Mouse (Mus musculus) hindlimb bud, embryonic 11.5 days (tissue): Measurements from ENCODE around the gene Psmd1.

Source experiments
- DNase-seq: peaks from one replicate; pipeline ENCODE4 v3.0.0-alpha.2; 2012; ENCODE audit warnings: low read depth, low spot score; ENCODE audit errors: extremely low spot score

The Psmd1 gene

DNA sequence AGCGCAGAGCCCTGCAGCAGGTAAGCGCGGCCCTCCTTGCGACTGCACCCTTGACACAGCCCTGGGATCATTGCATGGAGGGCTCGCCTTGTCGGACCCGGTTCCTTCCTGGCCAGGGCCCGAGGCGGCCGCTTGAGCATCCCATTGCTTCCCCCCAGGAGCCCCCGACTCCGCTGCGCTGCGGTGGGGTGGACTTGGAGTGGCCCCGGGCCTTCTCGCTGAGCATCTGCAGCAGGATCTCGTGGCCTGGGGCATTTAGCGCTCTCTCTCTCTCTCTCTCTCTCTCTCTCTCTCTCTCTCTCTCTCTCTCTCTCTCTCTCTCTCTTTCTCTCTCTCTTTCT lies 90.6 kb downstream of the Psmd1 start:
- no peak for DNase-seq

DNA sequence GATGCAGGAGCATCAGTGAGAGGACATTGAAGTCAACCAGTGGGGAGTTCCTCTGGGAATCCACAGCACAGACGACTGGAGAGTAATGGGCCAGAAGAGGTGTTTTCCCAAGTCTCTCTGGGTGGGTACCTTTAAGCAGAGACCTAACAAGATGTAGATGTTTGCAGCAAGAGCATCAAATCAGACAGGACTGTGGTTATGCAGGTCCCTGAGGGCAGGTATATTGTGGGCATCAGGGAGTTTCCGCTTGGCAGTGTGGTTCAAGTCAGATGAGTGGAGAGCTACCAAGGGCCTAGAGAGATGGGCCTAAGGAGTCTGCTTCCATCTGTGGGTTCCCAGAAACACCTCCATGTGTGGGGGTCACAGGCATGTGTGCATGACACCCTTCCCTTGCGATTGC lies 91.9 kb downstream of the Psmd1 start:
- no peak for DNase-seq

DNA sequence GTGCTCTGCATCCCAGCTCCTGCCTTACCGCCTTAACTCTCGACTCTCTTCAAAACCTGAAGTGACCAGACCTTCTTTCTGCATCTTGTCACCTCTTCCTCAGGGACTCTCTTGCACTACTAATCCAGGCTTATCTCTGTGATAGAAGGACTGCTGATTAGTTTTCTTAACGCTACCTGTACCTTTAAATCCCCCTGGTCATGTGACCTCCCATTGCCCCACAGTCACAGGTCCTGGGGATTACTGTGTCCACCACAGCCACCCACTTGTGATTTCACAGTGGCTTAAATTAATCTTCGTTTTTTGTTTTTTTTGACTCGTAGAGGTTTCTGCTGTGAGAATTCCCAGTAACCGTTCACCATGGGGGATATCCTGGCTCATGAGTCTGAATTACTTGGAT lies 92.4 kb downstream of the Psmd1 start:
- no peak for DNase-seq

DNA sequence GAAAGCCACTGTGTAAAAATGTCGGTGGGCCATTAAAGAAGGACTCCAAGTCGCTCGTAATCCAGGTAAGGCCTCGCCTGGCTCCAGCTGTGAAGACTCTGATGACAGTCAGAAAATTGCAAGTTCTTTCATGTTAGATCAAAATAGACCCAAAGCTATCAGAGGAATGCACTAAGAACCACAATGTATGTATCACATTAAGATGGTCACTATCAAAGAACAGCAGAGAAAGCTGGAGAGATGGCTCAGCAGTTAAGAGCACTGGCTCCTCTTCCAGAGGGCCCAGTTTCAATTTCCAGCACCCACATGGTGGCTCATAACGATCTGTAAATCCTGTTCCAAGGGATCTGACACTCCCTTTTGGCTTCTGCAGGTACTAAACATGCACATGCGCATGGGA lies 95.9 kb downstream of the Psmd1 start:
- DNase-seq, result no peak

DNA sequence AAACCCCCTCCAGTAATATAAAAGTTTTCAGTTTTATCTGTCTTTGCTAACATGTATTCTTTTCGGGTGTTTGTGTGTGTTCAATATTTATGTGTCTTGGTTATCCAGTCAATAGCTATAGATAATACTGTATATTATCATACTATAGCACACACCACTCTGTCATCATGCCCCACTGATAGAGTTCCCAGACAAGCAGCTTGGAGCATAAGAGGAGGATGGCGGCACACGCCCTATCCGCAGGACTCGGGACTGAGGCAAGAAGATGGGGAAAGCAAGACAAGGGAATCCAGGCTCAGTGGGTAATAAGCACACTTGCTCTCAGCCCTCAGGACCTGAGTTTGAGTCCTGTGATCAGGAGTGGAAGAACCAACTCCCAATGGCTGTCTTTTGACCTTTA lies 96.3 kb downstream of the Psmd1 start:
- DNase-seq, result no peak

DNA sequence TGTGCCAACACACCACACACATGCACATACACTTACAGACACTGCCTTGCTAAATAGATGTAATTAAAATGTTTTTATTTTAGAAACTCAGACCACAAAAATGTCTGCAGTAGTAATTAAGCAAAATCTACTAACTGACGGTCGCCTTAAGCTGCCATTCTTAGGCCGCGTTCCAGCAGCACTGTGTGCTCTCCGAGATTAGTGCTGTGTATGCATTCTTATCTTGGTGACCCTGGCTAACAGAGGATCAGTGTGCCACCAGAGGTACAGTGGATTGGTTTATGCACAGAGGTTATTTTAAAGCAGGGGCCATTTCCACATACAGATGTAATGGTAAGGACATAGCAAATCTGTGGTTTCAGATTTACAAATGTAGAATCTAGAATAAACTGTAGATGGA lies 96.9 kb downstream of the Psmd1 start:
- DNase-seq, result no peak

DNA sequence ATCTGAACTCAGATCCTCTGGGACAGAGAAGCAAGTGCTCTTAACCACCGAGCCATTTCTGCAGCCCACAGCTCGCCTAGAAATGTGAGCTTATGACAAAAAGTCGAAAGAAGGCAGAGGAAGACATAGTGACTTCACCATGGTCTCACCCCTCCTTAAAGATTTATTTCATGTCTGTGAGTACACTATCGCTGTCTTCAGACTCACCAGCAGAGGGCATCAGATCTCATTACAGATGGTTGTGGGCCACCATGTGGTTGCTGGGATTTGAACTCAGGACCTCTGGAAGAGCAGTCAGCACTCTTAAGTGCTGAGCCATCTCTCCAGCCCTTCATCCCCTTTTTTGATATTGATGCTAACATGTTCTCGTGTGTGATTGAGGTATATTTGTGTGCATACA lies 110.4 kb downstream of the Psmd1 start:
- DNase-seq, result no peak

DNA sequence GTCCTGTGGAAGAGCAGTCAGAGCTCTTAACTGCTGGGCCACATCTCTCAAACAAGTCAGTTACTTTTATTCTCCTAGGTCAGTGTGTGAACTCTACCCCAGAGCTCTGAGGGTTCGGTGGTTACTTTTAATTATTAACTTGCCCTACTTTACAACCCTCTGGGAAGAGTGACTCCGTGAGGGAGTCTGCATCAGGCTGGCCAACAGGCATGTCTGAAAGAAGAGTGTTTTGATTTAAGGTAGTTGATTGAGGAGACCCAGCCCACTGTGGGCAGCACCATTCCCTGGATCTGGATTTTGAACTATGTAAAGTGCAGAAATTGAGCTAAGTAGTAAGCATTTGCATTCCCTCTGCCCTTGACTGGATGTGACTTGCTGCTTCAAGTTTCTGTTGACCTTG lies 111.9 kb downstream of the Psmd1 start:
- DNase-seq, result no peak

DNA sequence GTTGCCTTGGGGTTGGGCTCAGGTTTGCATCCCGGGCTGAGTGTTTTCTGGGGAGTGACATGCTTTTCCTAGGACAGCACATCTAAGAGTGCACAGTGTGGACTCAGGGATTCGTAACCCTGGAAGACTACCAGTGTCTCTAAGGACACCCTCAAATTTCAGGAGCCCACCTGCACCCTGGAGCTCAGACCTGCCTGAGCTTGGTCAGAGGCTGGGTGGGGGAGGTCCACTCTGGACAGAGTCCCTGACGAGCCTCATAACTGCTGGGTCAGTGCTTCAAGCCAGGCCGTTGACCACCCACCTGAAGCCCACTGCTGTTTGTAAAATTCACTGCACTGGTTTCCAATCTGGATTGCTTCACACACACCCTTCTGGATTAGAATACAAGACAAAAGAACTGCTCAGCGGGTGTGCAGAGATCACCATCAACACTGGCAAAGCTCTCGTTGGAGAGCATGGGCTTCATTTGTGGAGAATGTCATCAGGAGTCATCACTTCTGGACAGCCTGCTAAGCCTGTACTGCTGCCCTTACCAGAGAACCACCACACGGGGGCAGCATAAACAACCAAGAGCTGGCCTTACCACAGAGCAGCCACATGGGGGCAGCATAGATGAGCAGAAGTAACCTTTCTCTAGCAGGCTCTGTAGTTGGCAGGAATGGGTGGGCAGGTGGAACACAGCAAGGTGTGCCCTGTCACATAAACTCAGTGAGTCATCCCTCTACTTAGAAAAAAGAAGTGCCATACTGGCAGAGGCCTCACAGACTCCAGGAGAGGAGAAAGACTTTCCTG lies 114.5 kb downstream of the Psmd1 start:
- peak; percentile 68 for DNase-seq

DNA sequence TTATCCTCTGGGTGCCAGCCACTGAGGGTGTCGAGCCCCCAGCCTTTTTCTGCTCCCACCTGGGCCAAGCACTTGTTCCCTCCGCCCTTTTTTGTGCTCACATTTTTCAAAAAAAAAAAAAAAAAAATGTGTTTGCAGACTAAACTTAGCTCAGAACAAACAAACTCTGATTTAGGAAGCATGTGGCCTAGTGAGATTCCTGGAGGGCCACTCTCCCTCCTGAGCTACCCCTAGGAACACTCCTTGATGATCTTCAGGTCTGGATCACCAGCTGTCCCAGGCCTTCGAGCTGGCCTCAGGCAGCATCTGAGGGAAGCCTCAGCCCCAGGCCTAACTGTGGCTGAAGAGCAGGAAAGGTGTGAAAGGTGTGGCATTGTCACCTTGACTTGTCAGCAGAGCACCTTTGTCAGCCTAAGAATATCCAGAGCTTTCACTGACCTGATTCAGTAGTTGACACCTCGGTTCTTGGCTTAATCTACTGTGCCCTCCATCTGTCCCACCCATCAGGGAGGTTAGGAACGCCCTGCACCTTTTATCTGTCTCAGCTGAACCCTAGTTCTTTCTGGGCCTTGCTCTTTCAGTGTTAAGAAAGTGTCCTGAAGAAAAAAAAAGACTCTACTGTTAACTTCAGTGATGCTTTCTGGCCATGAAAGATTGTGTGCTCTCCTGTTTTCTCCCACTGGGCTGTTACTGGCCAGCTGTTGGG lies 118.0 kb downstream of the Psmd1 start:
- DNase-seq, result no peak

DNA sequence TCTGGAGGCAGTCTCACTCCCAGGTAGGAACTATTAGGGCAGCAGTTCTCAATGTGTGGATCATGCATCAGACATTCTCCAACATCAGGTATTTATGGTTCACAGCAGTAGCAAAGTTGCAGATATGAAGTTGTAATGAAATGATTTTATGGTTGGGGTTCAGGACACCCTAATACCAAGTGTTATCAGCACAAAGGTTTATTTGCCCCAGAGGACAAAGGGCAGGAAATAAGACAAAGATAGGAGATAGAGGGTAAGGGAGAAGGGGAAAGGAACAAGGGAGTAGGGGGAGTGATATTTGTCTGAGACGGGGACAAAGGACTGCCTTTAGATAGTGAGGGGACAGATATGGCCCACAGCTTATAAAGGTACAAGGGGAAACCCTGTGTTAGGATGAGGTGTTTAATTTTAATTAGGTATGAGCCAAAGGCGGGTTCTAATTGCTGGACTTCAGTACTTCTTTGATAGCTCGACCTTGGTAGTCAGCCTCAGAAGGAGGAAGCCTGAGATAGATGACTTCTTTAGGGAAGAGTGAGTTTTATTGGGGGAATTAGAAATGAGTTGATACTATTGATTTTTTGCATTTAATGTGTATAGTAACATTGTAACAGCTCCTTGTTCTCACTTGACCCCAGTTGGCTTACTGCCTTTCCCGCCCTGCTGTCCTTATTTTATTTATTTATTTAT lies 119.5 kb downstream of the Psmd1 start:
- no peak for DNase-seq

DNA sequence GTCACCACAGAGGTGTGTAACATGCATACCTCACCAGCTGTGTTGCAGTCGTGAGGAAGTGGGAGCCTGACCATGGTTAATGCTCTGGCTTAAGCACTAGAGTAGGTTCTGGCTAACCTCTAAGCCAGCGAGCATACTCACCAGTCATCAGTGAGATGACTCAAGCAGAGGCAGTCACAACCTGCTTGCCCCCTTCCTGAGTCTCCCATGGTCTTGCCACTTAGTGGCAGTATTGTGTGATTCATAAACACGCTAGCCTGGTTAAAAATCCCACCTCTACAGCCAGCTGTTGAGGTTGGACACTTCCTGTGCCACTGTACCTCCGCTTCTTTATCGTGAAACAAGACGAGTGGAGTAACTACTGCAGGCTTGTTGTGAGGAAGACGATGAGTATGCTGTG lies 122.6 kb downstream of the Psmd1 start:
- DNase-seq, result no peak

DNA sequence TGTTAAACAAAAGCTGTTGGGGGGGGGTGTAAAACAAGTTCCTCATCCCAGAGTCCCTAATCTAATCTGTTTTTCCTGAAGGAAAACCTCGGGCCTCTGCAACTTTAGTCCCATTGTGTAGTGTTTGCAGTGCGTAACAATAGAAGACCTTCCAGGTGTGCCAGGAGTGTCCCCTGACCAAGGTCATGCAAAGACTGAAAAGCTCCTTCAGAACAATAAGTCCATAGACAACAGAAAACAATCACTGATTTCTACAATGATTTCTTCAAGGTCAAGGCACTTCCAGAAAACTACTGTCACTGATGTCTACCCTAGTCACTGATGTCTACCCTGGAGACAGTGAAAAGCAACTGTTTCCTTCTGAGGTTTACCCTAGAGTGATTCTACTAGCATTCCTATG lies 123.7 kb downstream of the Psmd1 start:
- DNase-seq, result no peak

DNA sequence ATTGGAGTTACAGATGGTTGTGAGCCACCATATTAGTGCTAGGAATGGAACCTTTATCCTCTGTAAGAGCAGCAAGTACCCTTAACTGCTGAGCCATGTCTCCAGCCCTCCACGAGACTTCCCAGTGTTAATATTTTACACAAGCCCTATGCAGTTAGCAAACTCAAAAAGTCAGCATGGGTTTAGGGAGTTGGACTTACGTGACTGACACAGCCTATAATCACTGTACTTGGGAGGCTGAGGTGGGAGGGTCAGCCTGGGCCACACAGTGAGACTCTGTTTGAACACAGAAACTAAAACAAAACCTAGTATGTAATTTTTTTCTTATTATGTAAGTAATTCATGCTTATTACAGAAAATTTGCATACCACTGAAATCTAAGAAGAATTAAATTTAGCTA lies 124.1 kb downstream of the Psmd1 start:
- no peak for DNase-seq
